Mouse (Mus musculus) gastrocnemius, postnatal 36 days (tissue): Measurements from ENCODE around the gene Gm7929. TPM values are rescaled to one million over a fixed set of nuclear protein-coding genes. Genes with fewer than 3 reads are reported as not detected.
"Not testable (repeated sequence)": the region's sequence is repeated elsewhere in the genome, so short reads cannot be mapped to it uniquely, and the experiment has no call there.

Experiments
- DNase-seq, 2 experiments: peaks; one replicate each; pipeline ENCODE4 v3.0.0; 2022
- intact Hi-C: fragments of 180-260 bp; cut with DNase I; formaldehyde crosslinking; loops from one replicate; pipeline ENCODE4 v1.15.1; 2025
- long read RNA-seq, 2 experiments: library from polyadenylated mRNA; stranded (forward); transcript quantifications; one replicate each; pipeline ENCODE4 v2.0.0; 2021
- total RNA-seq, 2 experiments: library from RNA; stranded (reverse); gene quantifications; 2 replicates each; pipeline ENCODE4 v1.2.3; 2021

The Gm7929 gene
- not detected for total RNA-seq
- long read RNA-seq, experiment 1, result 0 reads
- long read RNA-seq, experiment 2, result 0 reads

DNA sequence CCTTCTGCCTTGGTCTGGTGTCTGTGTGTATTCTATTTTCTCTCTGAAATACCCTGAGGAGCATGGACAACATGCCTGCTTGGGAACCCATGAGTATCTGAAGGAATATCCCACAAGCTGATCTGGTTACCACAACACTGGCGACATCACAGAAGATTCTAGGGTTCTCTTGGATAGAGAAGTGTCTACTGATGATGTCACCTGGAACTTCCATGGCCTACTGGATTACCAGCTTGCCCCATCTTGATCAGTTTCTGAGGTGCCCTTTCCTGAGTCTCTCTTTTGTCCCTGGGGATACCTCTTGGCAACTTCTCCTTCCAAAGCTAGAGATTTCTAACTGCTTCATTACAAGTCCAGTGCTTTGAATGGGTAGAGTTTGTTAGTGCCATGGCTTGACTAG, at the start of gene Gm7929:
Gene Gm7929 (minus strand): TSS at position 101 of the 400 bp plus-strand sequence.
- DNase-seq, intact Hi-C loops: not testable (repeated sequence)

DNA sequence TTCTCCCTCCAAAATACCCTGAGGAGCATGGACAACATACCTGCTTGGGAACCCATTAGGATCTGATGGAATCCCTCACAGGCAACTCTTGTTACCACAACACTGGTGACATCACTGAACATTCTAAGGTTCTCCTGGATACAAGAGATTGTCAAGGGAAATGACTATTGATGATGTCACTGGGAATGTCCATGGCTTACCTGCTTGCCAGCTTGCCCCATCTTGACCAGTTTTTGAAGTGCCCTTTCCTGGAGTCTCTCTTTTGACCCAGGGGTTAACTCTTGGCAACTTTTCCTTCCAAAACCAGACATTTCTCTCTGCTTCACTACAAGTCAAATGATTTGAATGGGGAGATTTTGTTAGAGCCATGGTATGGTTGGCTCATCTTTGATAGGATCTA, 21.9 kb upstream of the Gm7929 start, which contains the start of gene Gm47189:
Gene Gm47189 (minus strand): TSS at position 101 of the 400 bp plus-strand sequence.
- DNase-seq, intact Hi-C loops: not testable (repeated sequence)

DNA sequence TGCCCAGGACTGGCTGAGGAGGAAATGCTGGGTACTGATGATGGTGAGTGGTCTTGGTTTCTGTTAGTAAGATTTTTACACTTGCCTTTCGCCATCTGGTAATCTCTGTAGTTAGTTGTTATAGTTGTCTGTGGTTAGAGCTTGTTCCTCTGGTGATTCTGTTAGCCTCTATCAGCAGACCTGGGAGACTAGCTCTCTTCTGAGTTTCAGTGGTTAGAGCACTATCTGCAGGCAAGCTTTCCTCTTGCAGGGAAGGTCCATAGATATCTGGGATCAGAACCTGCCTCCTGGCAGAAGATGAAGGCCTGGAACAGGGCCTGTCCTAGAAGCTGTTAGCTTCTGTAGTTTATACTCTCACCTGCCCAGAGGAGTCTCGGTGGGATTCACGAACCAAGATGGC, 5.5 kb upstream of the Gm7929 start:
- DNase-seq, result not testable (repeated sequence)

DNA sequence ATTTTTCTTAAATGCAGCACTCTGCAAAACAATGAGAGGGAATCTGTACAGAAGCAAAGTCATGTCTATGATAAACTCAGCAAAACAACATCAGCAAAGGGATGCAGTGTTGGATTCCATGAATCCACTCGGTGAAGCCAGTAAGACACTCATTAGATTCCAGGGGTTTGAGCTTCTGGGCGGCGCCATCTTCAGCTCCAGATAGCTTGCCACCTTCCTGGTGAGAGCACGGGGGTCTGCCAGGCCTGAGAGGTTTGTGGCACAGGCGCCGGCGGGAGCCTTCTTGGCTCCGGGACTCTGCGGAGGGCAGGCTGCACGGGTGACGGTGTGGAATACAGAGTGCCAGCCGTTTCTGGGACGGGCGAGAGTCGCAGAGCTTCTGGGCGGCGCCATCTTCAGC, 27.0 kb downstream of the Gm7929 start:
- intact Hi-C loops, result not testable (repeated sequence)

More for the DNA sequence above, 5.5 kb upstream of the Gm7929 start:
- intact Hi-C loops, result not testable (repeated sequence)

DNA sequence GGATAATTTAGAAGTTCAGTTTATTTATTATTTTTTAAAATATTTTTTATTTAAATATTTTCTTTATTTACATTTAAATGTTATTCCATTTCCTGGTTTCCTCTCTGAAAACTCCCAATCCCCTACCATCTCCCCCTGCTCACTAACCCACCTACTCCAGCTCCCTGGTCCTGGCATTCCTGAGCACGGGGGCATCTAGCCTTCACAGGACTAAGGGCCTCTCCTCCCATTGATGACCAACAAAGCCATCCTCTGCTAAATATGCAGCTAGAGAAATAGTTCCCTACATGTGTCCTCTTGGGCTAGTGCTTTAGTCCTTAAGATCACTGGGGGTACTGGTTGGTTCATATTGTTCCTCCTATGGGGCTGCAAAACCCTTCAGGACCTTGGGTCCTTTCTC, 33.2 kb downstream of the Gm7929 start:
- intact Hi-C loops, DNase-seq: not testable (repeated sequence)

More for the DNA sequence above, 27.0 kb downstream of the Gm7929 start:
- DNase-seq, result not testable (repeated sequence)

DNA sequence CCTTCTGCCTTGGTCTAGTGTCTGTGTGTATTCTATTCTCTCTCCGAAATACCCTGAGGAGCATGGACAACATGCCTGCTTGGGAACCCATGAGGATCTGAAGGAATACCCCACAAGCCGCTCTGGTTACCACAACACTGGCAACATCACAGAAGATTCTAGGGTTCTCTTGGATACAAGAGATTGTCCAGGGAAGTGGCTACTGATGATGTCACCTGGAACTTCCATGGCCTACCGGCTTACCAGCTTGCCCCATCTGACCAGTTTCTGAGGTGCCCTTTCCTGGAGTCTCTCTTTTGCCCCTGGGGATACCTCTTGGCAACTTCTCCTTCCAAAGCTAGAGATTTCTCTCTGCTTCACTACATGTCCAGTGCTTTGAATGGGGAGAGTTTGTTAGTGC, 48.6 kb downstream of the Gm7929 start, which contains the start of gene Gm8068:
Gene Gm8068 (minus strand): TSS at position 101 of the 400 bp plus-strand sequence.
- intact Hi-C loops, DNase-seq: not testable (repeated sequence)

Other genes starting within 250 kb of the Gm7929 start
- gene Gm7970, start 195.0 kb downstream of the Gm7929 start, total RNA-seq, result not detected
- gene 1700049E17Rik2, start 177.4 kb downstream of the Gm7929 start, total RNA-seq, result not detected
- gene Gm3072, start 126.0 kb downstream of the Gm7929 start, total RNA-seq, result not detected
- not detected for gene Gm3676, start 104.1 kb downstream of the Gm7929 start, total RNA-seq
- gene Gm8068, start 48.7 kb downstream of the Gm7929 start, total RNA-seq, result not detected
- gene Gm47189, start 21.8 kb upstream of the Gm7929 start, total RNA-seq, result not detected
- gene Gm7980, start 156.7 kb upstream of the Gm7929 start, total RNA-seq, result not detected
- gene 1700049E17Rik1, start 174.3 kb upstream of the Gm7929 start, total RNA-seq, result not detected
- gene 1700024B05Rik, start 193.4 kb upstream of the Gm7929 start, total RNA-seq, result not detected
- not detected for gene Gm6401, start 217.3 kb upstream of the Gm7929 start, total RNA-seq
- gene Gm3543, start 232.7 kb upstream of the Gm7929 start, total RNA-seq, result not detected